Mouse (Mus musculus): ENCODE measurements around the gene Uvrag.

- TF ChIP-seq POLR2A (IDR thresholded peaks at IDR 0.05; ENCODE audit: control insufficient read depth, extremely low read depth, insufficient read depth, low read length, poor library complexity) (no peak), CTCF (IDR thresholded peaks at IDR 0.05; ENCODE audit: borderline replicate concordance, control insufficient read depth, extremely low read depth, insufficient read depth, low read length, poor library complexity) (no peak)
Observed at GRCm38 (mm10) chr7:99015419-99015818, 125.5 kb downstream of the Uvrag start.

Measured in thymus, adult 2 months (tissue).